Mouse (Mus musculus) liver, adult 2 months (tissue): ENCODE measurements at regions not wholly inside any gene's neighbourhood (a gene's known extent, or its start where the extent isn't known, plus 50 kb on each side); places are given as distances from the start of the nearest gene placed in this dataset.

Source experiments
- CTCF ChIP-seq: fragments of 200-500 bp; IDR thresholded peaks from 2 replicates; pipeline ENCODE4 v1.5.1; 2011; ENCODE audit warnings: low read depth, low read length, control low read depth
- POLR2A ChIP-seq: fragments of 200-500 bp; IDR thresholded peaks from 2 replicates; pipeline ENCODE4 v1.6.1; 2011; ENCODE audit warnings: low read length, control low read depth; ENCODE audit not compliant: insufficient read depth; ENCODE audit errors: extremely low read depth

DNA sequence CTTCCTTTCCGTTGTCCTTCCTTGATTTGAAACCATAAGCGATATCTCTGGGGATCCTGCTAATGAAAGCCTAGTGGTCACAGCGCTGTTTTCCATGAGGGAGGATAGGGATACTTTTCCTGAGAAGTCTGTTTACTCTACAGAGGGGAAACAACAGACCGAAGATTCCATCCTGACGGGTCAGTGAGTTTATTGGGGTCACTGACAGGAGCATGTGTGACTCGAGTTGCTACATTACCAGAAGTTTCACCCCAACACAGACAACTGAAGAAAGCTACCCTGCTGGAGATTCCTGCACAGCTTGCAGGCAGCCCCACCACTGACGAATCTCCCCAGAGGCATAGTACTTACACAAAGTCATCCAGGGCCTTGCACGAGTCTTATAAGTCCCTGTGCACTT is 291.0 kb downstream of the Irs2 start:
- TF ChIP-seq POLR2A, result no peak
- TF ChIP-seq CTCF, result no peak
